Mouse (Mus musculus) induced T-regulatory cell, adult 2 months (primary cell): ENCODE results near the gene Leap2.
"Not testable (repeated sequence)": the region's sequence is repeated elsewhere in the genome, so short reads cannot be mapped to it uniquely, and the experiment has no call there.

Experiments used
- DNase-seq: peaks from one replicate; pipeline ENCODE4 v3.0.0-alpha.2; 2012; ENCODE audit warnings: low read depth

Gene Leap2

GRCm38 (mm10) chr11:53441921-53442320 lies 19.0 kb upstream of the Leap2 start:
- DNase-seq: peak; percentile 43

GRCm38 (mm10) chr11:53436338-53436737 lies 13.4 kb upstream of the Leap2 start:
- no peak for DNase-seq

DNA sequence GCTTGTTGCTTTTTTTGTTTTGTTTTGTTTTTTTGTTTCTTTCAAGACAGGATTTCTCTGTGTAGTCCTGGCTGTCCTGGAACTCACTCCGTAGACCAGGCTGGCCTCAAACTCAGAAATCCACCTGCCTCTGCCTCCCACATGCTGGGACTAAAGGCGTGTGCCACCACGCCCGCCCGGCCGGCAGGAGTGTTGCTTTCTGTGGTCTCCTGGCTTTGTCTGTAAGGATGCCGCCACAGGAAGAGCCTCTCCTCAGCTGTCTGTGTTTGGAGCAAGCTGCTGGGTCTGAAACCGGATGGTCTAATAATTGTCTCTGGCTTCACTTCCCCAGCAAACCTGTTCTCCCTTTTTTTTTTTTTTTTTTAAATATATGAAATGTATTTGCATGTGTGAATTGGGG lies 12.5 kb upstream of the Leap2 start:
- DNase-seq: no peak

- DNase-seq: no peak
Measured at GRCm38 (mm10) chr11:53433057-53433456, 10.1 kb upstream of the Leap2 start.

DNA sequence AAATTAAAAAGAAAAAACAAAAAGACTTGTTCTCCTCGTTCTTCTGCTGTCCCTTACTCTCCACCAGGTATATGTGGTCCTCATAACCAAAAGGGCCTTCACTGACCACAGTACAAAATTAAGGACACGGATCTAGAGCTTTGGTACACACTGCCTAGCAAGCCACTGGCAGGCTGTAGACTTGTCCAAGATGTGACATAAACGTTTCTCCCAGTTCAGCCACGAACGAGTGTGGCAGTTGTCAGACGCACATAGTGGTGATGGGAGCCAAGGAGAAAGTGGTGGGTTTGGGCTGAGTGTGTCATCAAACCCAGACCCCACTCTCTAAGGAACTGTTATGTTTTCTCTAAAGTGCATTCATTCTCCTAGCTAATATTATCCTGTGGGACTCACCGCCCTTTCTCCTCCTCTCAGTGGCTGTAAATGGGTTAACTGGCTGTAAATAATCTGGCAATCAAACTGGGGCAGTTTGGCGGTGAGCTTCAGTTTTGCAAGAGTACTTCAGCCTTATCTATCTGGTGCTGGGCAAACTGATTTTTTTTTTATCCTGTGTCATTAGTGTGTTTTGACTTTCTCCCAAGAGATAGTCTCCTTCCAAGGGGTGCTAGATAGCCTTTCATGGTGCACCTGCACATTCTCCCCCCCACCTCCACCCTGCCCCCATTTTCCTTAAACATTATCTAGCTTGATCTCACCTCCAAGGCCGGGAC lies 8.5 kb upstream of the Leap2 start:
- no peak for DNase-seq

DNA sequence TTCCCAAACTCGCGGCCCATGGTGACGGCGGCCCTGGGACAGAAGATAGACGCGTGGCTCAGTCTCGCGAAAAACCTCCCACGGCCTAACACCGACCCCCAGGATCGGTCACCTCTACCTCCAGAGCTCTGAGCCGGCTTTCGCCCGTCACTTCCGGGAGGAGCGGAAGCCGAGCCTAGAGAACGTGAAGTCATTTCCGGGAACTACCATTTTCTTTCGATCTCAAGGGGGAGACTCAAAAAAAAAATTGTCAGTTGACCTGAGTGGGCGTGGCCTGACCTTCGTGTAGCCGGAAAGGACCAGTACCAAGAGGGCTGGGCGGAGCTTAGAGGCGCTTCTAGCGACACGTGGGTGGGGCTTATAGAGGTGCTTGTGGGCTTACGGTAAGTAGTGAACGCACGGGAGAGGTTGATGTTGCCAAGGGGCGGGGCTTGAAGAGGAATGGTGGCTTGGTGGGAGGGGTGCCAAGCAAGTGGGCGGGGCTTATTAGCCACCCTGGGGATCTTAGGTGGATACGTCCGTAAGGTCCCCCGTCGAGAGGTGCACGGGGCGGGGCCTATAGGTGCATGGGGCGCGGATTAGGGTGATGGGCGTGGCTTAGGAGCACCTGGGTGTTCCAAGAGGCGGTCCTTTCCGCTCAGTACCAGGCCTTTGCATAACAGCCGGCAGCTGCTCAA lies 7.8 kb upstream of the Leap2 start, which contains the start of the genes Uqcrq and Gdf9:
Uqcrq (minus strand) TSS at position 162 of the 677 bp plus-strand sequence.
Gdf9 (plus strand) TSS at position 354 of the 677 bp plus-strand sequence.
- DNase-seq: peak; percentile 100

DNA sequence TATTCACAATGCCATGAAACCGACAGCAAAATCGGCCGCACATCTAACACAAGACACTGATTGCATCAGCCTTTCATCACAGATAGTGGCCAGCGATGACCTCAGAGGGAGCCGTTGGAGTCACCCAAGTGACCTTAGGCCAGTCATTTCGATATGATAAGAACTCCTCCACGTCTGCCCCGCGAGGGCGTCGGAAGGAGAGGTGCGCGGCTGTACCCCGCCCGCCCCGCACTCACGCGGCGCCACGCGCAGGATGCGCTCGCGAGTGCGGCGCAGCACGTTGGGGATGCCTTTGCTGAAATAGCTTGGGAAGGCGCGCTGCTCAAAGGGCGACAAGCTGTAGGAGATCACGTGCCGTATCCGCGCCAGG lies 7.3 kb upstream of the Leap2 start:
- DNase-seq: no peak

GRCm38 (mm10) chr11:53429182-53429581 lies 6.2 kb upstream of the Leap2 start:
- peak; percentile 29 for DNase-seq

DNA sequence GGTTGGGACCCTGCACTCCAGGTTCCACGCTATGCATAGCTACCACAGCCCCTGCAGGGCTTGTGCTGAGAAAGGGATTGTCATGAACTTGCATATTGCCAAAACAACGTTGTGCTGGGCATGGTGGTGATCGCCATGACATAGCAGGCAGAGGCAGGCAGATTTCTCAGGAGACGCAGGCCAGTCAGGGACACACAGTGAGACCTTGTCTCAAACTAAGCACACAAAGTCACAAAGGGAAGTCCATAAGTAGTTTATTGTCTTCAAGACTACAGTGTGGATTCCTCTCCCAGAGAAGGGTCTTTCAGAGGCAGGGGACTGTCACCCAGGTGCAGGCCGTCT lies 5.7 kb upstream of the Leap2 start:
- DNase-seq: no peak

DNA sequence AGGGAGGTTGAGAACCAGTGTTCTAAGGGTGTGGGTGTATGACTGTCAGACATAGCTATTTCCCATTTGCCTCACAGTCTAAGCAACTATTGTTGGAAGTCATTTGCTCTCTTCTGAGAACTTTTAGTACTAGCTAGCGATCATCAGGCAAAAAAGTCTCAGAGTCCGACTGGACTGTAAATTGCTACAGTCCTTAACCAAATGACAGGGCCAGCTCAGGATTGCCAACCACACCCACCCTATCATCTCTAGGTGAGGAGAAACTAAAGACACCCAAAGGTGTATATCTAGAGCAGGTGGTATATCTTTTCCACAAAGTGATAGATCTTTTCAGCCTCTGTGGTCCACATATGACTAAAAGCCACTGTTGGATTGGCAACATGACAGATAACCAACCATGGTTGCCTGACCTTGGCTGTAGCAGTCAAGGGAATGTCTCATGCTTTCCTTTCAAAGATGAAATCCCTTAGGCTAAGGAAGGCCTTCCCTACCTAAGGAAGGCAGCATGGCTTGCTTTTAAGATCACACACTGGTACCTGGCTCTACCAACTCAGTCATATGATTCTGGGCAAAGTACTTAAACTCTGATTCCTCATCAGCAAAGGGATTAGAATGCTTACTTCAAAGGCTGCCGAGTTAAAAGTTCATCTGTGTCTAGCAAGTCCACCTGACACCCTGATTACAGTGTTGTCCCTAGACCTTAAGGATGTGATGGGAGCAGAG lies 5.2 kb upstream of the Leap2 start:
- DNase-seq: no peak

GRCm38 (mm10) chr11:53426914-53427313 lies 3.9 kb upstream of the Leap2 start:
- DNase-seq: not testable (repeated sequence)

DNA sequence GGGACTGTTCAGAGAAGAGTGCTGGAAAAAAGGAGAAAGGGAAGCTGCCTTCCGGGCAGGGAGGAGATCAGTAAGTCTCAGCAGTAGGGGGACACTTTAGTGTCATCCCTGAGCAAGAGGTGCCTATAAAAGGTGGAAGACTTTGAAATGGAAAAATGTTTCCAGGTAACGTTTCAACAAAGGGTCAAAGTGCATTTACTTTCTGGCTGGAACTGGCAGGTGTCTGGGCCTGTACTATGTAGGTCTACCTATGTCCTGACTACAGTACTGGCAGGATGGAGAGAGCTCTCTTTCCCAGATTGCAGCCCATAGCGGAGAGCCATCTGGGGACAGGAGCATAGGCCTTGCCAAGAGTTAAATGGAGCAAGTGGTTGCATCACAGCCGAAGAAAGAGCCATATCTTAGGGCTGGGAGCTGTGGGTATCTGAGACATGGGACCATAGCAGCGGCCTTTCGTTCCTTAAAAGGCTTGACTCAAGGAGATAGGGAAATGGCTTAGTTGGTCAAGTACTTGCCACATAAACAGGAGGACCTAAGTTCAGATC lies 2.8 kb upstream of the Leap2 start:
- no peak for DNase-seq

DNA sequence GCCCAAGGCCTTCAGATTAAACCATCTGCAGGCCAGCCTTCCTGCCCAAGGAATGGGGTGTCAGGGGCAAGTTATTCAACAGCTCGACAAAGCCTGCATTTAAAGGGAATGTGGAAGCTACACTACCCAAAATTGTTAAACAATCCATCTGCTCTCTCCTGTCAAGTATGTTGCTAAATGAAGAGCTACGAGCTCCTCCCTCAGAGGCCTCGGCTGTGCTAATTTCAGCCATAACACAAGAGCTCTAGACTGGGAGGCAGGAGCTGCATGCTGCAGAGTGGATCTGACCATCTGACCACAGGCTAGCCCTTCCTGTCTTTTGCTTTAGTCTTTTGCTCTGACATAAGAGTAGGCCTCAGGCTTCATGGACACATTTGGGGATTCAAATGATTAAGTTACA lies 2.3 kb upstream of the Leap2 start:
- DNase-seq: no peak

GRCm38 (mm10) chr11:53424826-53425225 lies 1.9 kb upstream of the Leap2 start:
- DNase-seq: no peak

DNA sequence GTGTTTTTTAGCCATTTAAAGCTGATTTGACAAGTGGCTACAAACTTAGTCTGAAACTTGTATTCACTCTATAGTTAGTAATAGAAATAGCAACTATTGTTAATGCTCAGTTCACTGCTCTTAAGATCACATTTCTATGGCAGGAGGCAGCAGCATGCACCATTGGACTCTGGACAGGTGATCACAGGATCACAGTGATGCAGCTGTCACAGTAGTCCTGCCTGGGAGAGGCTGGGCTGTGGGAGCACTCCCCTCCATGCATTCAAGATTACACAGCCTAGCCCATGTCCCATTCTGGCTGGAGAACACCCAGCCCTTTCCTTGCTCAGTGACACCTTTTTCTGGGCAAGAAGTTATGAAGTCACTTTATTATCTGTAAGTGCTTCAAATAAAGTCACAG lies 4.9 kb downstream of the Leap2 start:
- DNase-seq: no peak

GRCm38 (mm10) chr11:53413871-53414270 lies 9.1 kb downstream of the Leap2 start:
- DNase-seq: no peak

DNA sequence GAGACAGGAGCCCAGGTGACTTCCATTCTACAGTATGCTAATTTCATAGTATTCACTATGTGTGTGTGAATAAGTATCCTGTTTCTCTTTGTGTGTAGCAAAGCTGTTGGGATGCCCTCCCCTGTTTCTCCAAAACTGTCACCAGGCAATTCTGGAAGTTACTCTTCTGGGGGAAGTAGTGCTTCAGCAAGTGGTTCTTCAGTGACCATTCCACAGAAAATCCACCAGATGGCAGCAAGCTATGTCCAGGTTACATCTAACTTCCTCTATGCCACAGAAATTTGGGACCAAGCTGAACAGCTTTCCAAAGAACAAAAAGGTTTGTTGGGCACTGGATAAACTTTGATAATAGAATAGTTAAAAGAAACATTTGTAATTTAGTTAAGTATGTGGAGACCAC lies 11.2 kb downstream of the Leap2 start:
- DNase-seq: peak; percentile 33

DNA sequence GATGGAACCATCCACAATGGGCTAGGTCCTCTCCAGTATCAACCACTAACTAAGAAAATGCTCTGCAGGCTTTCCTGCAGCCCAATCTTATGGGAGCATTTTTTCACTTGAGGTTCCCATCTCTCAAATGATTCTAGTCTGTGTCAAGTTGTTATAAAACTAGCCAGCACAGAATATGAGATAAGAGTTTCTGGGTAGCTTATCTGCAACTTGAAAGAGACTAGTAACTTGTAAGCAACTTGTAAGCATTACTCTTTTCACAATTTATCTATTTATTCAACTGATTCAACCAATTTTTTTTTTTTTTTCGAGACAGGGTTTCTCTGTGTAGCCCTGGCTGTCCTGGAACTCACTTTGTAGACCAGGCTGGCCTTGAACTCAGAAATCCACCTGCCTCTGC lies 19.3 kb downstream of the Leap2 start:
- DNase-seq: no peak

GRCm38 (mm10) chr11:53393856-53394255 lies 29.1 kb downstream of the Leap2 start:
- no peak for DNase-seq

DNA sequence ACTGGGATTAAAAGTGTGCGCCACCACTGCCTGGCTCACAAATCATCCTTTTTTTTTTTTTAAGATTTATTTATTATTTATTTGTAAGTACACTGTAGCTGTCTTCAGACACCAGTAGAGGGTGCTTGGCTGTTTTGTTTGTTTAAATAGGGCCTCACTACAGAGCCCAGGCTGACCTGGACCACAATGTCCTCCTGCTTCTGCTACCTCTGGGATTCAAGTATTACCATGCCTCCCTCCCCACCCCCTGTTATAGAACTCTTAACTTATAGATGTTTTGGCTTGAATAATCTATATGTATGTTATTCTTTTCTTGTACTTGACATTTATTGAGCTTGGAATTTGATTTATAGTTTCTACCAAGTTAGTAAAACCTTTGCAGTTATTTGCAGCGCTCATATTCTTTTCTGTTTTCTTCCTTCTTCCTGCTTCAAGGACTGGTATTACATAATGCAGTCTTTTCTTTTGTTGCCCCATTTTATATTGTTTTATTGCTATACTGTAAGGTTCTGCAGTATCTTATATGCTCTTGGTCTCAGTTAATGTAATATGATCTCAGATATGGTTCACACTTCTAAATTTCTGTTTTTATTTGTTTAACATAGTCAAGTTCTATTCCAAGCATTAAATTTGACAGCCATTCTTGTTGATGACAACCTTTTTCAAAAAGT lies 39.1 kb downstream of the Leap2 start:
- DNase-seq: no peak

GRCm38 (mm10) chr11:53378918-53379317 lies 44.1 kb downstream of the Leap2 start:
- DNase-seq: no peak
